Mouse (Mus musculus) forebrain, embryonic 13.5 days (tissue): ENCODE results near the gene Hacd1. TPM values are rescaled to one million over a fixed set of nuclear protein-coding genes. Genes with fewer than 3 reads are reported as not detected.

ENCODE experiments used
- ATAC-seq: fragments of 200-750 bp; cut with Nextera tagmentation; 2 replicates; pipeline ENCODE4 v1.8.0; 2017
- H3K27ac ChIP-seq: fragments of 300-500 bp; sonication (generic); 2 replicates; pipeline ENCODE4 v1.5.1; 2015; ENCODE audit warnings: inconsistent platforms, mild to moderate bottlenecking, moderate library complexity
- H3K27me3 ChIP-seq: fragments of 300-500 bp; sonication (generic); 2 replicates; pipeline ENCODE4 v1.6.1; 2015; ENCODE audit warnings: mild to moderate bottlenecking, inconsistent platforms
- H3K36me3 ChIP-seq: fragments of 300-500 bp; sonication (generic); 2 replicates; pipeline ENCODE4 v1.6.1; 2015; ENCODE audit warnings: mild to moderate bottlenecking, inconsistent platforms; ENCODE audit not compliant: poor library complexity, severe bottlenecking
- H3K4me1 ChIP-seq: fragments of 300-500 bp; sonication (generic); 2 replicates; pipeline ENCODE4 v1.6.1; 2015; ENCODE audit warnings: inconsistent platforms
- H3K4me2 ChIP-seq: fragments of 300-500 bp; sonication (generic); 2 replicates; pipeline ENCODE4 v1.6.1; 2015; ENCODE audit warnings: inconsistent platforms, mild to moderate bottlenecking, moderate library complexity
- H3K4me3 ChIP-seq: fragments of 300-500 bp; sonication (generic); 2 replicates; pipeline ENCODE4 v1.5.1; 2015; ENCODE audit warnings: mild to moderate bottlenecking, inconsistent platforms
- H3K9ac ChIP-seq: fragments of 300-500 bp; sonication (generic); 2 replicates; pipeline ENCODE4 v1.6.1; 2015; ENCODE audit warnings: mild to moderate bottlenecking, inconsistent platforms
- H3K9me3 ChIP-seq: fragments of 300-500 bp; sonication (generic); replicated peaks from 2 replicates; pipeline ENCODE4 v1.6.1; 2016; ENCODE audit warnings: inconsistent platforms
- WGBS: fragments of 180-500 bp; shearing (Covaris S2); methylation state at CpG from one replicate; pipeline ENCODE4 v1.1.7; 2015; 5-methylcytosine and 5-hydroxymethylcytosine counted together
- polyA plus RNA-seq: library from polyadenylated mRNA; unstranded; fragments of >200 nt; fragmentation: Nextera tagmentation; extraction: Ambion mirVana; gene quantifications from 2 replicates; pipeline ENCODE4 v1.2.1, GENCODE M21; 2015

Gene Hacd1
- polyA plus RNA-seq, 1 experiment from 2014 or later = 41.4 TPM

- Histone ChIP-seq H3K4me3 (peak overlapping the region; percentile 69), H3K27ac (peak overlapping the region; percentile 86), H3K36me3 (no peaks in the 10 kb centered on the region), H3K4me1 (peaks cover 2% of the 10 kb centered on the region; the same call in 1 of the 2 replicates), H3K9me3 (no peaks in the 10 kb centered on the region), H3K27me3 (no peaks in the 10 kb centered on the region), H3K4me2 (peak overlapping the region; percentile 78), H3K9ac (peak overlapping the region; percentile 77)
- 0% methylated on average over 54 of the region's 58 CpGs for WGBS
- peak; percentile 93 for ATAC-seq
These were observed 768 bp downstream of the Hacd1 start for GRCm38 (mm10) chr2:14055168-14055565.

- H3K27ac ChIP-seq = peak overlapping the region; percentile 86
- no peaks in the 10 kb centered on the region for H3K36me3 ChIP-seq
- H3K4me2 ChIP-seq = peak overlapping the region; percentile 78
- H3K4me3 ChIP-seq = peak overlapping the region; percentile 69
- H3K27me3 ChIP-seq = no peaks in the 10 kb centered on the region
- peak; percentile 6 for ATAC-seq
- H3K9ac ChIP-seq = peak overlapping the region; percentile 77
- no peaks in the 10 kb centered on the region for H3K9me3 ChIP-seq
- WGBS = 10% methylated on average over 6 of the region's 6 CpGs
- H3K4me1 ChIP-seq = peaks cover 2% of the 10 kb centered on the region; the same call in 1 of the 2 replicates
These were observed 1.2 kb downstream of the Hacd1 start for GRCm38 (mm10) chr2:14054716-14055115.

- H3K4me2 ChIP-seq = no peak overlapping the region
- H3K9ac ChIP-seq = no peak overlapping the region
- H3K36me3 ChIP-seq = no peaks in the 10 kb centered on the region
- H3K27ac ChIP-seq = no peak overlapping the region
- WGBS = 57% methylated on average over 3 of the region's 3 CpGs
- H3K4me1 ChIP-seq = peaks cover 2% of the 10 kb centered on the region; the same call in 1 of the 2 replicates
- H3K9me3 ChIP-seq = no peaks in the 10 kb centered on the region
- H3K4me3 ChIP-seq = no peak overlapping the region
- no peaks in the 10 kb centered on the region for H3K27me3 ChIP-seq
- ATAC-seq = no peak
These were observed 1.8 kb downstream of the Hacd1 start for GRCm38 (mm10) chr2:14054163-14054562.

GRCm38 (mm10) chr2:14053618-14054017 lies 2.3 kb downstream of the Hacd1 start:
- Histone ChIP-seq H3K4me3 (no peak overlapping the region), H3K27ac (no peak overlapping the region), H3K27me3 (no peaks in the 10 kb centered on the region), H3K9me3 (no peaks in the 10 kb centered on the region), H3K36me3 (no peaks in the 10 kb centered on the region), H3K9ac (no peak overlapping the region), H3K4me1 (peaks cover 2% of the 10 kb centered on the region; the same call in 1 of the 2 replicates), H3K4me2 (no peak overlapping the region)
- WGBS = 49% methylated on average over 3 of the region's 3 CpGs
- no peak for ATAC-seq

- Histone ChIP-seq H3K9ac (no peak overlapping the region), H3K4me3 (no peak overlapping the region), H3K4me2 (no peak overlapping the region), H3K27ac (no peak overlapping the region), H3K27me3 (no peaks in the 10 kb centered on the region), H3K9me3 (no peaks in the 10 kb centered on the region), H3K4me1 (peaks cover under 1% of the 10 kb centered on the region; the same call in 1 of the 2 replicates), H3K36me3 (no peaks in the 10 kb centered on the region)
- 82% methylated on average over 5 of the region's 5 CpGs for WGBS
- peak; percentile 22; the same call in 1 of the 2 replicates for ATAC-seq
These were observed 7.1 kb downstream of the Hacd1 start for GRCm38 (mm10) chr2:14048808-14049207.

GRCm38 (mm10) chr2:14048381-14048780 lies 7.6 kb downstream of the Hacd1 start:
- no peak overlapping the region for H3K9ac ChIP-seq
- H3K9me3 ChIP-seq = no peaks in the 10 kb centered on the region
- no peak overlapping the region for H3K4me2 ChIP-seq
- no peaks in the 10 kb centered on the region for H3K27me3 ChIP-seq
- no peak overlapping the region for H3K27ac ChIP-seq
- no peak overlapping the region for H3K4me3 ChIP-seq
- H3K36me3 ChIP-seq = no peaks in the 10 kb centered on the region
- H3K4me1 ChIP-seq = peaks cover 4% of the 10 kb centered on the region
- peak; percentile 91 for ATAC-seq

- Histone ChIP-seq H3K9me3 (no peaks in the 10 kb centered on the region), H3K4me3 (no peak overlapping the region), H3K27ac (no peak overlapping the region), H3K9ac (no peak overlapping the region), H3K36me3 (no peaks in the 10 kb centered on the region), H3K4me2 (no peak overlapping the region), H3K27me3 (no peaks in the 10 kb centered on the region), H3K4me1 (peaks cover 5% of the 10 kb centered on the region)
- no peak for ATAC-seq
- WGBS = 41% methylated on average over 9 of the region's 9 CpGs
These were observed 12.3 kb downstream of the Hacd1 start for GRCm38 (mm10) chr2:14043577-14044170.

- no peaks in the 10 kb centered on the region for H3K27me3 ChIP-seq
- H3K9ac ChIP-seq = no peak overlapping the region
- H3K4me2 ChIP-seq = no peak overlapping the region
- H3K9me3 ChIP-seq = no peaks in the 10 kb centered on the region
- H3K36me3 ChIP-seq = no peaks in the 10 kb centered on the region
- no peak for ATAC-seq
- peaks cover 5% of the 10 kb centered on the region for H3K4me1 ChIP-seq
- WGBS = 67% methylated on average over 3 of the region's 3 CpGs
- no peak overlapping the region for H3K4me3 ChIP-seq
- no peak overlapping the region for H3K27ac ChIP-seq
These were observed 12.9 kb downstream of the Hacd1 start for GRCm38 (mm10) chr2:14043011-14043410.

- Histone ChIP-seq H3K4me3 (no peak overlapping the region), H3K36me3 (no peaks in the 10 kb centered on the region), H3K27ac (no peak overlapping the region), H3K9ac (no peak overlapping the region), H3K4me2 (no peak overlapping the region), H3K9me3 (no peaks in the 10 kb centered on the region), H3K4me1 (peaks cover 5% of the 10 kb centered on the region), H3K27me3 (no peaks in the 10 kb centered on the region)
- no peak for ATAC-seq
- 92% methylated on average over 2 of the region's 2 CpGs for WGBS
These were observed 14.7 kb downstream of the Hacd1 start for GRCm38 (mm10) chr2:14041249-14041648.

GRCm38 (mm10) chr2:14019228-14019627 lies 36.7 kb downstream of the Hacd1 start:
- Histone ChIP-seq H3K4me3 (no peak overlapping the region), H3K9me3 (no peaks in the 10 kb centered on the region), H3K36me3 (no peaks in the 10 kb centered on the region), H3K27me3 (no peaks in the 10 kb centered on the region), H3K4me1 (no peaks in the 10 kb centered on the region), H3K27ac (no peak overlapping the region), H3K9ac (no peak overlapping the region), H3K4me2 (no peak overlapping the region)
- 97% methylated on average over 1 of the region's 1 CpGs for WGBS
- no peak for ATAC-seq

- no peak overlapping the region for H3K27ac ChIP-seq
- 93% methylated on average over 1 of the region's 1 CpGs for WGBS
- no peak overlapping the region for H3K4me3 ChIP-seq
- H3K9ac ChIP-seq = no peak overlapping the region
- no peaks in the 10 kb centered on the region for H3K36me3 ChIP-seq
- no peaks in the 10 kb centered on the region for H3K9me3 ChIP-seq
- no peak for ATAC-seq
- H3K4me2 ChIP-seq = no peak overlapping the region
- no peaks in the 10 kb centered on the region for H3K27me3 ChIP-seq
- no peaks in the 10 kb centered on the region for H3K4me1 ChIP-seq
These were observed 50.8 kb downstream of the Hacd1 start for GRCm38 (mm10) chr2:14005121-14005520.

GRCm38 (mm10) chr2:13960136-13960535 lies 95.8 kb downstream of the Hacd1 start:
- H3K4me1 ChIP-seq = no peaks in the 10 kb centered on the region
- no peak overlapping the region for H3K4me3 ChIP-seq
- no peaks in the 10 kb centered on the region for H3K27me3 ChIP-seq
- WGBS = 84% methylated on average over 1 of the region's 1 CpGs
- H3K9me3 ChIP-seq = no peaks in the 10 kb centered on the region
- no peak for ATAC-seq
- no peak overlapping the region for H3K9ac ChIP-seq
- no peak overlapping the region for H3K4me2 ChIP-seq
- no peaks in the 10 kb centered on the region for H3K36me3 ChIP-seq
- H3K27ac ChIP-seq = no peak overlapping the region

GRCm38 (mm10) chr2:13956463-13956862 lies 99.5 kb downstream of the Hacd1 start:
- no peaks in the 10 kb centered on the region for H3K4me1 ChIP-seq
- WGBS = 28% methylated on average over 2 of the region's 2 CpGs
- no peaks in the 10 kb centered on the region for H3K36me3 ChIP-seq
- H3K4me2 ChIP-seq = no peak overlapping the region
- no peak overlapping the region for H3K4me3 ChIP-seq
- no peaks in the 10 kb centered on the region for H3K27me3 ChIP-seq
- no peaks in the 10 kb centered on the region for H3K9me3 ChIP-seq
- no peak overlapping the region for H3K9ac ChIP-seq
- no peak overlapping the region for H3K27ac ChIP-seq
- no peak for ATAC-seq
